Mouse (Mus musculus): ENCODE data around the gene Prickle2. TPM values are rescaled to one million over a fixed set of nuclear protein-coding genes. Genes with fewer than 3 reads are reported as not detected.

The Prickle2 gene
- total RNA-seq, 2 experiments from 2014 or later, result 1.6 to 1.9 TPM

DNA sequence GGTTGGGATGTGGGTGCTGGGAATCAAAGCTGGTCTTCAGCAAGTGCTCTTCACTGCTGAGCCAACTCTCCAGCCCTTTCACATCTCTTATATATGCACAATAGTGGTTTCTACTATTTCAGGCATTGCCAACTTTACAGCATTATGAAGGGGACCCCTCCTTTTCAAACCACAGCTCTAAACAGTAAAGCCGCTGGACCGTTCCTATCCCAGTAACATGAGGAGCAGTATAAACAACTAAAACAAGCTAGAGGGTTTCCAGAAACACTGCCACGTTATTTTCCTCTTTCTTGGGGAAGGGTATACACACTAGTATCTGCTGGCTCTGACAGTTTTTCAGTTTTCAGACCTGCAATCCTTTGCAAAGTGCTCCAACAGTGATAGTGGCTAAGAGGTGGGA is 179.7 kb downstream of the Prickle2 start:
- no peak for DNase-seq
- intact Hi-C loops (cut with DNase I), result no loop called here

DNA sequence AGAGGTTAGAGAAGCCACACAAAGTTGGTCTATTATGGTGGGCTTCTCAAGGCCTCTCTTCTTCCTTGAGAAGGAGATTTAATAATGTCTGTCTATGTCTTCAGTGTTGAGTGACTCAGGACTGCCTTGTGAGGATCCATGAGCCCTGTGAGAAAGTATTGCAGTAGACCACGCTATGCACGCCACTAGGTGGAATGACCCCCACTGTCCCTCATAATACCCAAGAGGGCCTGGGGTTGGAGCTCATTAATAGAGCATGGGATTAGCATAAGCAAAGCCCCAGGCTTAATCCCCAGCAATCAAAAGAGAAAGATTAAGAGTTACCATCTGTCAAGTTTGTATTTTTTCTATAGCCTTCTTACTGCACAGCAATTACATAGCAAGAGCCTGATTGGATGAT is 180.3 kb downstream of the Prickle2 start:
- DNase-seq, result no peak
- intact Hi-C loops (cut with DNase I), result no loop called here

DNA sequence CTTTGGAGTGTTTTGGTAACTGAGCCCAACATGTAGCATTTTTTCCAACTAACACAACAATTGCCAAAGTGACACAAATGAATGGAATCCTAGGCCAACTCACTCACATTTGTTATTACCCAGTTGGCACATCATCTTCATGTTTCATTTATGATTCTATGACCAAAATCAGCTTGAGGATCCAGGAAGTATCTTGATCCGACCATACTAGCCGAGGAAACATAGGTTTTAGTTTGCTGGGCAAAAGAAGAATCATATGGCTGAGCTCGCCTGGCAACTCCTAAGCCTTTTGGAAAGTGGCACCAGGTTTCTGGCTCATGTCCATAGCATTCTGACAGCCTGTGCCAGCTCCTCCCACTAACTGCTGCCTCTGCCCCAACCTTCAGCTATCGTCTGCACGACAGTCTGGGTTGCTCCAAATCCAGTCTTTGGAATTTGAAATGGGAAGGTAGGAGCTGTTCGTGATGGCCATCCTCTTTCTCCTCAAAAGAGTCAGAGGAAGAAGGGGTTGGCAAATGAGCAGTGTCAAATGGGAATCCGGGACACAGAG is 184.4 kb downstream of the Prickle2 start:
- peak; percentile 20 to 37 for DNase-seq
- intact Hi-C loops (cut with DNase I), result no loop called here

DNA sequence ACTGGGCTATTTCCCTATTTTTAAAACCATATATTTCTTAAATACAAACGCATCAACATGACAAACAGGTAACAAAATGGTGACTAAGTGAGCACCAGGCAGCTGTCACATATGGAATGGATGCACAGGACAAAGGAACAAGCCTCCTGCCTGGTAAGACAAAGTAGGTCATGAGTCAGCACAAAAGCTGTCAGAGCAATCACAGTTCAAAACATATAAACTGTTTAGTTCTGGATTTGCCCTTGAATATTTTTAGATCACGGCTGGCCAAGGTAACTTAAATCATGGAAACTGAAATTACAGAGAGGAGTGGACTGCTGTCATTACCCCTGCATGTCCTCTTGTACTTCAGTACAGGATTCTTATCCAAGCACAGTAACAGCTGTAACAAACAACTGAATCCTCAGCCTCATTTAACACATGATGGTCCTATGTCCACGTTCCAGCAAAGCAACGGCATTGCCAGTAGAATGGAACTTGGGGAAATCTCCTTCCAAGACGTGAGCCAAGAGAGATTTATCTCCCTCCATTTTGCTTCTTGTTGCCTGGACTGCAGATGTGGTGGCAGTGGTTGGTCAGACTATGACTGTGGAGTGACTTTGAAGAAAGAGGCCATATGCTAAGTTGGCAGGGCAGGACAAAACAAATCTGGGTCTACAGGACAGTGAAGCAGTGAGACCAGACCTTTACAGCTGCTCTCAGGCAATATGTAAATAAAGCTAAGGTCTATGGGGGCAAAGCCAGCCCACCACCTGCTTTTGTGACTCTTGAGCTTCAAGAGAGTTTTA is 185.7 kb downstream of the Prickle2 start:
- DNase-seq, result no peak
- intact Hi-C loops (cut with DNase I), result no loop called here

- DNase-seq, result no peak
- intact Hi-C loops (cut with DNase I), result no loop called here
These were observed 187.5 kb downstream of the Prickle2 start for GRCm38 (mm10) chr6:92518438-92518968.

GRCm38 (mm10) chr6:92517002-92517401 is 189.0 kb downstream of the Prickle2 start:
- DNase-seq, result no peak
- intact Hi-C loops (cut with DNase I), result no loop called here

DNA sequence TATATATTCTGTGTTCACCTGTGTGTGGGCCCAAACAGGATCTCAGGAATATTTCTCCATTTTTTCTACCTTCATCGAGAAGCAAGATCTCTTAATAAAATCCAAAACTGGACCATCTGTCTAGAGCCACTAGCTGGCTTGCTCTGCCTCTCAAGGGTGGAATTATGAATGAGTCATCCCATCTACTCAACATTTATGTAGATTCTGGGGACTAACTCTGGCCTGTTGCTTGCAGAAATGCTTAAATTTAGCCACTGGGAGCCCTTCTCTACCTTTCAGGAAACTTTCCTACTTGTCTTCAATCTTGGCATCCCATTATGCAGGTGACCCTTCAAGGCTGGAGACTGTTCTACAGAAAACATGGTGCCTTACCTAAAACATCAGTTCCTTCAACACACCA is 194.0 kb downstream of the Prickle2 start:
- DNase-seq, result no peak
- intact Hi-C loops (cut with DNase I), result no loop called here

- intact Hi-C loops (cut with DNase I), result no loop called here
- no peak for DNase-seq
These were observed 196.2 kb downstream of the Prickle2 start for GRCm38 (mm10) chr6:92509712-92510111.

- DNase-seq, result no peak
- intact Hi-C loops (cut with DNase I), result no loop called here
These were observed 199.7 kb downstream of the Prickle2 start for GRCm38 (mm10) chr6:92506276-92506675.

- no peak for DNase-seq
- intact Hi-C loops (cut with DNase I), result no loop called here
These were observed 206.5 kb downstream of the Prickle2 start for GRCm38 (mm10) chr6:92499449-92499848.

- intact Hi-C loops (cut with DNase I), result no loop called here
- DNase-seq, result no peak
These were observed 207.4 kb downstream of the Prickle2 start for GRCm38 (mm10) chr6:92498574-92498973.

DNA sequence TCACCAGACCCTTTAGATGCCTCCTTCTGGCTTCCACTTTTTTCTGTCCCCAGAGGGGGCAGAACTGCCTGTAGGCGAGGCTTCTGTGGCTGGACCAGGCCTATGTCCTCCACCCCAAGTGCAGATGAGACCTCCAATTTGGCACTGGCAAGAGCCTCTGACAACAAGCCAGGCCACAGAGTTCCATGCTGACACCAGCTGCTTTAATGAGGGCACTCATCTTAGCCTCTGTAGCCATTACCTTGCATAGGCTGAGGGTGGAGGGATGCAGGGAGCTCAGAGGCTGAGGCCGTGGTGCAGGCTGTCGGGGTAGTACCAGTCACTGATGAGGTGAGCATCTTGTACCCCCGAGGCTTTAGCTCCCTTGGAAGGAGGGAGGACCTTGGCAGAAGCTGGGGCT is 208.7 kb downstream of the Prickle2 start:
- no peak for DNase-seq
- intact Hi-C loops (cut with DNase I), result no loop called here

DNA sequence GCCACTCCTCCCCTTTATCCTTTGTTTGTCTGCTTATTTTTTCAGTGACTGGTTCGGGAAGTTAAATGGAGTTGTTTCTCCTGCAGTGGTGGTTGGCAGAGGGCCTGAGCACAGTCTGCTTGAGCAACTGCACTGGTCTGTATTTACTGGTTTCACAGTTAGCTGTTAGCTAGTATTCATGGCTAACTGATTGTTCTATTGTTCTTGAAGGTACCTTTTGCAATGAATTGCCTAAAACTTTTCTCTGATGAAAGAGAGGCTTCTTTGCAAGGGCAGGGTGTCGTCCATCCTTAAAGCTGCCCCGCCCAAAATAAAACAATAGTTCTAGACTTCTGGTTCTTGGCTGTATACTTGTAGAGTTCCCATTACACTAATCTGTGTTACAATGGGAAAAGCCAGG is 210.5 kb downstream of the Prickle2 start:
- intact Hi-C loops (cut with DNase I), result no loop called here
- DNase-seq, result no peak

- intact Hi-C loops (cut with DNase I), result no loop called here
- no peak for DNase-seq
These were observed 224.3 kb downstream of the Prickle2 start for GRCm38 (mm10) chr6:92481690-92481956.

DNA sequence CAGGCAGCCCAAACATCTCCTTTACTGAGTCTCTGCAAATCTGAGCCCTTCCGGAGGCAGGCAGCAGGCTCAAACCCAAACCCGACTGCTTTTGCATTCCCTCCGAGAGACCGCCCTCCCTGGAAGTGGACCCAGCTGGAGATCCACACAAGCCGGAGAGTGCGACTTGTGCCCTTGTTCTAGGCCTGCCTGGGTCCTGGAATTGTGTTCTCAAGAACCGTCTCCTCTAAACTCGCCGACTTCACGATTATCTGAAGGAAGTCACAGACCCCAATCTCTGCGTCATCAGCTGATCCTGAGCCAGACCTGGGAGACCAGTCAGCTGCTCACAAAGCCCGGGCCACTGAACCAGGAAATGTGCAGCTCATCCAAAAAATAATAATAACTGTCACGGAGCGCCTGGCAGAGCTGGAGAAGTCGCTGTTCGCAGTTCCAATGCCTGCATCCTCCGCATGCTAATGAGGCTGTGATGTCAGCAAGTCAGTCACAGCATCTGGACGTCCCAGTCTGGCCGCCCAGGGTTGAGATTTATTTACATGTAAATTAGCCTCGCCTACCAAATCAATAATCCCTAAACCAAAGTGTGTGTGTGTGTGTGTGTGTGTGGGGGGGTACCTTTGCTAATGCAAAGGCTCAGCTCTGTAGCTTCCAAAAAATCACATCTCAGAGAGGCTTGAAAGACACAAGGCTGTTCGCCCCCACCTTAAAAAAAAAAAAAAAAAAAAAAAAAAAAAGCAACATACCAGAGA is 224.8 kb downstream of the Prickle2 start:
- peak; percentile 64 to 65 for DNase-seq
- intact Hi-C loops (cut with DNase I), result no loop called here

GRCm38 (mm10) chr6:92478612-92479011 is 227.3 kb downstream of the Prickle2 start:
- DNase-seq, result no peak
- intact Hi-C loops (cut with DNase I), result no loop called here

GRCm38 (mm10) chr6:92477621-92478020 is 228.3 kb downstream of the Prickle2 start:
- DNase-seq, result no peak
- intact Hi-C loops (cut with DNase I), result no loop called here

DNA sequence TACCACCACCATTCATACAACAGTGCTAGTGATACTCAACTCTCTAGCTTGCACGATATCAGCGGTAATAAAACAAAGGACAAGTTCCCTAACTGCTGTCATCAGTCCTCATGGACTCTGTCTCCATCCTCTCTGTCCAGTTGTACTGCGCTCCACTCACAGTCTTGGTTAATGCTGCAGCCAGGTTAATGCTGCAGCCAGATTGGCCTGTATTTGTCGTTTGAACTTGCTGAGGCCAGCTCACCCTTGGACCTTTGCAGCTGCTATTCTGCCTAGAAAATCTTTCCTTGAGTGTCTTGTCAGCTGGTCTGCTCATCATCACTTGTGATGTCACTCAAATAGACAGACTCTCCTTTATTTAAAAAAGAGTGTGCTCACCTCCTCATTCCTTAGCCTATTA is 236.5 kb downstream of the Prickle2 start:
- DNase-seq, result no peak

GRCm38 (mm10) chr6:92468892-92469291 is 237.1 kb downstream of the Prickle2 start:
- intact Hi-C loops (cut with DNase I), result no loop called here
- DNase-seq, result no peak

More for the DNA sequence above, 236.5 kb downstream of the Prickle2 start:
- intact Hi-C loops (cut with DNase I), result no loop called here

- intact Hi-C loops (cut with DNase I), result no loop called here
These were observed 237.6 kb downstream of the Prickle2 start for GRCm38 (mm10) chr6:92468383-92468791.

DNA sequence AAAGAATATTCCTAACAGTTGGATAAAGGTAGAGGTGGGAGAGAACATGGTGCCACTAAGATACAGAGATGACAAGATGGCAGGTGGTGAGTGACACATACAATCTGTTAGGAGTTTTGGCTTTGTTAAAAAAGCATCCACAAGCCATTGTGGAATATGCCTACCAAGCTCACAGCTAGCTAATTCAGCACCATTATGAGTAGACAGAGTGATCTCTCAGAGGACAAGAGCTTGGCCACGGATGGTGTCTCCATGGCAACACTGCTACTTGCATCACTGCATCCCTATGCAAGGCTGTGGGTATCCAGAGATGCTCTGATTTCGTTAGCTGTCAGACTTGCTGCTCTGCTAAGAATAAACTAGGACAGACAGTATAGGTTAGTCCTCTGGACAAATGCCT is 238.6 kb downstream of the Prickle2 start:
- no peak for DNase-seq
- intact Hi-C loops (cut with DNase I), result no loop called here

More at GRCm38 (mm10) chr6:92468383-92468791, 237.6 kb downstream of the Prickle2 start:
- no peak for DNase-seq

DNA sequence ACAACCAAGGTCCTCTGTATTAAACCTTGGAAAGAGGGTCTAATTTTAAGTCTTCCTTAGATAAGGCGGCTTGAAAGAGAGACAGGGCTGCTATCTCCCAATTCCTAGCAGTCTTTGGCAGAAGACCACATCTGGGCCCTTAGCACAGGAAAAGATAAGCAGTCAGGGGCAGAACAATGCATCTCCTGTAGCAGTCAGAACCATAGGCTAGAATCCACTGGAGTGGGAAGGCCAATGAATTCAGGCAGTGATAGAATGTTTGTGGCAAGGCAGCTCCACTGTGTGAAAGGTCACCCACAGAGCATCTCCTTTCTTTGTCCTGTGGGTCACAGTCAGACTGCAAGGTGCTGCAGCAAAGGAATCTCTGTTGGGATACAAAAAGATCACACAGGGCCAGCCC is 240.3 kb downstream of the Prickle2 start:
- no peak for DNase-seq
- intact Hi-C loops (cut with DNase I), result no loop called here
